Mouse (Mus musculus) thymus, adult 2 months (tissue): ENCODE results near the gene Krt12. TPM values are rescaled to one million over a fixed set of nuclear protein-coding genes. Genes with fewer than 3 reads are reported as not detected.

Experiments
- DNase-seq: peaks from one replicate; pipeline ENCODE4 v3.0.0; 2021
- H3K27ac ChIP-seq: fragments of 200-500 bp; 2 replicates; pipeline ENCODE4 v1.5.1; 2012; ENCODE audit warnings: low read length, control low read depth; ENCODE audit not compliant: control insufficient read depth, insufficient read depth
- H3K27me3 ChIP-seq: fragments of 200-500 bp; 2 replicates; pipeline ENCODE4 v1.6.1; 2012; ENCODE audit warnings: mild to moderate bottlenecking, low read length, moderate library complexity, mixed read lengths; ENCODE audit not compliant: control insufficient read depth, insufficient read depth
- H3K36me3 ChIP-seq: fragments of 200-500 bp; 2 replicates; pipeline ENCODE4 v1.6.1; 2012; ENCODE audit warnings: mild to moderate bottlenecking, low read length, moderate library complexity; ENCODE audit not compliant: control insufficient read depth, insufficient read depth
- H3K4me1 ChIP-seq: fragments of 200-500 bp; replicated peaks from 2 replicates; pipeline ENCODE4 v1.6.1; 2012; ENCODE audit warnings: low read length; ENCODE audit not compliant: control insufficient read depth, insufficient read depth
- H3K4me3 ChIP-seq: fragments of 200-500 bp; 2 replicates; pipeline ENCODE4 v1.5.1; 2012; ENCODE audit warnings: mild to moderate bottlenecking, low read length, control low read depth, moderate library complexity; ENCODE audit not compliant: control insufficient read depth, insufficient read depth
- CTCF ChIP-seq: fragments of 200-500 bp; IDR thresholded peaks from 2 replicates; pipeline ENCODE4 v1.5.1; 2012; ENCODE audit warnings: mild to moderate bottlenecking, control low read depth, low read length, moderate library complexity, borderline replicate concordance; ENCODE audit not compliant: control insufficient read depth, poor library complexity, insufficient read depth; ENCODE audit errors: extremely low read depth
- POLR2A ChIP-seq: fragments of 200-500 bp; IDR thresholded peaks from 2 replicates; pipeline ENCODE4 v1.6.1; 2012; ENCODE audit warnings: mild to moderate bottlenecking, low read length, control low read depth, moderate library complexity; ENCODE audit not compliant: control insufficient read depth, poor library complexity, insufficient read depth; ENCODE audit errors: extremely low read depth
- WGBS: fragments of 180-500 bp; shearing (Covaris S2); methylation state at CpG from one replicate; pipeline ENCODE4 v1.1.7; 2018; 5-methylcytosine and 5-hydroxymethylcytosine counted together
- polyA plus RNA-seq: library from polyadenylated mRNA; depleted of rRNA; stranded (reverse); fragments of >200 nt; gene quantifications from 2 replicates; pipeline ENCODE4 v1.2.3, GENCODE M21; 2012

The Krt12 gene
- polyA plus RNA-seq, 1 experiment = 0.34 TPM

DNA sequence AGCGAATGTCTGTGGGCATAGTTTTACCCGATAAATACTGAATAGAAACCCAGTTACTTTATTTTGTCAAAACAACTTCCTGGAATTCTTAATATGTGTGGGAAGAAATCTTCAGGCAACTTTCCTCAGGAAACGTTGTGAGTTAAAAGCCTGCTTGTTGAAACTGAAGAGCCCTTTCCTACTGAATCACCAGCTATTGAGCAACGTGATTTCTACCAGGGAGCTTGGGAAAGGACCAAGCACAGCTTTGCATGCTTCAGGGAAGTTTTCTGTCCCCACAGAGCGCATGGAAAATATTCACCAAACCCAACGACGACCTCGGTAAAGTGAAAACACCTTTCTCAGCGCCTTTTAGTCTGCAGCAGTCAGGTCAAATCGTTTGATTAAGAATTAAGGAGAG is 15.9 kb downstream of the Krt12 start:
- TF ChIP-seq POLR2A (no peak), CTCF (no peak)
- WGBS = 74% methylated on average over 10 of the region's 10 CpGs
- Histone ChIP-seq H3K27me3 (no peaks in the 10 kb centered on the region), H3K4me1 (no peaks in the 10 kb centered on the region), H3K36me3 (no peaks in the 10 kb centered on the region), H3K4me3 (no peak overlapping the region), H3K27ac (no peak overlapping the region)
- no peak for DNase-seq

DNA sequence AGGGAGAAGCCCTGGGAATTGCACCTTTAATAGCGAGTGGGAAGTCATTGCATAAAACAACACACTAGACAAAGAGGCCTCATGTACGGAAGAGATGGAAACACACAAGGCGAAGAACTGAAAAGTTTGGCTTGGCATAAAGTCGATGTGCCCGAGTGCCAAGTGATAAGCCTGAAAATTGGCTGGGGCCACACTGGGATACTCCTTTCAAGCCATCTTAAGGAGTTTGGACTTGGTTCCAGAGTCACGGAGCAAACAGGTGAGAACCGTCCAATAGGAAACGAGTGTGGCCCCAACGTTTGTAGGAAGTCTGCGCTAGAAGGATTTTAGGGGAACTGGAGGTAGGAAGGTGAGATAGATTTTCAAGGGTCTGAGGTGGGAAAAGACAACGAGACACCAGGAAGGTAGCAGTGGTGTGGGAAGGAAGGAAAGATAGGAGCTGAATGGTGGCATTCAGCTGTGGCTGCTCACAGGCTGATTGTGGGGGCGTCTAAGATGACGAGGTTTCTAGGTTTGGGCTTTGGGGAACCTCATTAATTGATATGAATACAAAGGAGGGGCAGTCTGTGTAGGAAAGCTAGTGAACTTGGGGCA is 22.0 kb downstream of the Krt12 start:
- H3K4me1 ChIP-seq = no peaks in the 10 kb centered on the region
- H3K27ac ChIP-seq = no peak overlapping the region
- no peak overlapping the region for H3K4me3 ChIP-seq
- TF ChIP-seq POLR2A (no peak), CTCF (no peak)
- no peaks in the 10 kb centered on the region for H3K36me3 ChIP-seq
- WGBS = 88% methylated on average over 13 of the region's 13 CpGs
- DNase-seq = no peak
- no peaks in the 10 kb centered on the region for H3K27me3 ChIP-seq

DNA sequence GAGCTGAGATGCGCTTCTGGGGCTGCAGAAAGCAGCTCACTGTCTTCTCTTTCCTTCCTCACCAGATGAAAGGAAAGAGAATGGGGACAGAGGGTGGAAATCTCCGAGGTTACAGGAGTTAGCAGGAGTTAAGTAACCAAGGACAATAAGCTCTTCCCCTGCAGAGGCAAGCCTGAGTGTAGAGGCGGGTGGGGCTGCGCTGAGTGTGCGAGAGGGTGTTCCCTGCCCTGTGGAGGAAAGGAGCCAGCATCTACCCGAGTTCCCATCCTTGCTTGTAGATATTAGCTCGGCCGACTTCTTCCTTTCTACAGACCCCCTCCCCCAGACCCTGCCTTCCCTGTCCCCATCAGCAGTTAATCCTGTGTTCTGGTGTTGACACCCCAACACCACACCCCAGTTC is 23.2 kb downstream of the Krt12 start:
- no peak for DNase-seq
- H3K27ac ChIP-seq = no peak overlapping the region
- no peaks in the 10 kb centered on the region for H3K27me3 ChIP-seq
- no peaks in the 10 kb centered on the region for H3K36me3 ChIP-seq
- no peak for TF ChIP-seq CTCF
- H3K4me1 ChIP-seq = no peaks in the 10 kb centered on the region
- no peak overlapping the region for H3K4me3 ChIP-seq
- WGBS = 75% methylated on average over 8 of the region's 8 CpGs

DNA sequence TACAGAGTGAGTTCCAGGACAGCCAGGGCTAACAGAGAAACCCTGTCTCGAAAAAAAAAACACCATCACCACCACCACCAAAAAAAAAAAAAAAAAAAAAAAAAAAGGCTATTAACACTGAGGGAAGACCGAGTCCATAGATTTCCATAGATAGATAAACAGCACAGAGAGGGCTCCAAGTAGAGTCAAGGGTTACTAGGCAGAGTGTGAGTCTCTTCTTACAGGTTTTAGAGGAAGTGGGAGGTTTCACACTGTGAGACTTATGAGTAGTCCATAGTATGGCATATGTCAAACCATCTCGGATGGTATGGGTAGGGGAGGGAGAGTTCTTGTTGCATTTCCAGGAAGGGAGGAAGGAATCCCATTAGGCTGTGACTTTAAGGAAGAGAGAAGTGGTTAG is 24.0 kb downstream of the Krt12 start:
- no peaks in the 10 kb centered on the region for H3K4me1 ChIP-seq
- TF ChIP-seq POLR2A (no peak), CTCF (no peak)
- WGBS = 64% methylated on average over 3 of the region's 3 CpGs
- no peak overlapping the region for H3K27ac ChIP-seq
- no peaks in the 10 kb centered on the region for H3K36me3 ChIP-seq
- no peaks in the 10 kb centered on the region for H3K27me3 ChIP-seq
- no peak for DNase-seq
- H3K4me3 ChIP-seq = no peak overlapping the region

DNA sequence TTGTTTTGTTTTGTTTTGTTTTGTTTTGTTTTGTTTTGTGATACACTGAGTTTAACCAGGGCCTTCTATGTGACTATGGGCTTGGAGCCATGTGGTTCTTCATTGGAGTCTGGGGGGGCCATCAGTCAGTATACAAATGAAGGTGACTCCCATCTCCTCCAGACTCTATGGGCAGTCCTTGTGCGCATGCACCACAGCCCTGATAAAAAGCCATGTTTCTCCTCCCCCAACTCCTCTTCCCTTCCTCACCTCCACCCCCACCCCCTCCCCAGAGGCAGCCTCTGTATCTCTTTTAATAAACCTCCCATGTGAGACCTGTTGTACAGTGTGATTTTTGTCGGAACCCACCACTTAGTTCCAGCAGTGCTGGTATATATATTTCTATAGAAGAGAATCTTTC is 25.4 kb downstream of the Krt12 start:
- 90% methylated on average over 2 of the region's 2 CpGs for WGBS
- H3K27ac ChIP-seq = no peak overlapping the region
- H3K4me1 ChIP-seq = no peaks in the 10 kb centered on the region
- no peak overlapping the region for H3K4me3 ChIP-seq
- H3K36me3 ChIP-seq = no peaks in the 10 kb centered on the region
- no peak for DNase-seq
- TF ChIP-seq CTCF (no peak), POLR2A (no peak)
- no peaks in the 10 kb centered on the region for H3K27me3 ChIP-seq

DNA sequence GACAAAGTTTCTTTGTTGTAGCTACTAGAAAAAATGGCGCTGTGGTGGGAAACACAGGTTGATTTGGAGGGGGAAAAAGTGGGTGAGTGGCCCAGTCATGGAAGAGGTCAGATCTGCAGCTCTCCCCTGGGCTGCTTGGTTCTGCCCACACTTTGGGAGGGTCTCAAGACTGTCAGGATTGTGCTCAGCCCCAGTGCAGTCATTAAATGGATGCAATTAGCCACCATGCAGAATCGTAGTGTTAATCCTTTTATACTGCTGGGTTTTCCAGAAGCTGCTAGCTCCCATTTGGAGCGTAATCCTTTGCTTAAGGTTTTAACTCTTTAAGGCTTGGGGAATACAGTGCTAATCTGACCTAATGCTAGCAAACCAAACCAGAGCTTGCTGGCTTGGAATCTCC is 26.0 kb downstream of the Krt12 start:
- DNase-seq = no peak
- H3K4me1 ChIP-seq = no peaks in the 10 kb centered on the region
- no peak overlapping the region for H3K4me3 ChIP-seq
- H3K36me3 ChIP-seq = no peaks in the 10 kb centered on the region
- no peaks in the 10 kb centered on the region for H3K27me3 ChIP-seq
- H3K27ac ChIP-seq = no peak overlapping the region
- TF ChIP-seq CTCF (no peak), POLR2A (no peak)
- 60% methylated on average over 3 of the region's 3 CpGs for WGBS

DNA sequence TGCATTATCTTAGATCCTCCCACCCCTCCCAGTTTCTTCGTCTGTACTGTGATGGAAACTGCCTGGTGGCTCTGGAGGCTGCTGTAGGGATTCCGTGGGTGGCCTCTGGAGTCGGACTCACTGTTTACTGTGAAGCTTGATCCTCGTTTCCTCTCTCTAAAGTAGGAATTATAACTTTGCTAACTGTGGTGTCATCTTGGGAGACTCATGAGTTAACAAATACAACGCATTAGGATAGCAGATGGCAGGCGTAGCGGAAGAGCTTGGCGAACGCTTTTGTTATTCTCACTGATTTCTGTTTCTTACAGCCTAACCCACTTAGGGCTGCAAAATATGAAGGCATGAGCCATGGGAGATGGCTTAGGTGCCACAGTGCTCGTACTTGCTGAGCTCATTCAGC is 29.6 kb downstream of the Krt12 start:
- Histone ChIP-seq H3K4me3 (no peak overlapping the region), H3K27ac (no peak overlapping the region), H3K4me1 (no peaks in the 10 kb centered on the region), H3K36me3 (no peaks in the 10 kb centered on the region), H3K27me3 (no peaks in the 10 kb centered on the region)
- WGBS = 91% methylated on average over 10 of the region's 10 CpGs
- no peak for DNase-seq
- TF ChIP-seq POLR2A (no peak), CTCF (no peak)
